Mouse (Mus musculus) ES-E14 (cell line): ENCODE measurements around the gene Pde2a. TPM values are rescaled to one million over a fixed set of nuclear protein-coding genes. Genes with fewer than 3 reads are reported as not detected.

ENCODE experiments used
- DNase-seq: peaks from one replicate; pipeline ENCODE4 v3.0.0-alpha.2; 2013; ENCODE audit warnings: low read depth, low spot score
- H3K27ac ChIP-seq: 2 replicates; pipeline ENCODE4 v1.5.1; 2012; ENCODE audit warnings: low read depth, mild to moderate bottlenecking, low read length, moderate library complexity, mixed read lengths; ENCODE audit not compliant: poor library complexity, insufficient read depth, severe bottlenecking
- H3K36me3 ChIP-seq: 2 replicates; pipeline ENCODE4 v1.6.1; 2012; ENCODE audit warnings: mild to moderate bottlenecking, low read length, moderate library complexity, mixed read lengths; ENCODE audit not compliant: control insufficient read depth, poor library complexity, insufficient read depth, severe bottlenecking
- H3K4me1 ChIP-seq, 2 experiments: fragments of 150-350 bp in 1 of 2; sonication (generic) in 1 of 2; 2 replicates each; pipeline ENCODE4 v1.6.1; 2012; ENCODE audit warnings: low read length in 2 of 2, mild to moderate bottlenecking in 1 of 2, mixed read lengths in 1 of 2; ENCODE audit not compliant: control insufficient read depth in 2 of 2, insufficient read depth in 2 of 2, poor library complexity in 1 of 2
- H3K4me3 ChIP-seq, 2 experiments: fragments of 150-350 bp in 1 of 2; sonication (generic) in 1 of 2; 2 replicates each; pipeline ENCODE4 v1.5.1; 2012; ENCODE audit warnings: low read length in 2 of 2, low read depth in 1 of 2, mild to moderate bottlenecking in 1 of 2, mixed read lengths in 1 of 2; ENCODE audit not compliant: insufficient read depth in 1 of 2, poor library complexity in 1 of 2, severe bottlenecking in 1 of 2
- H3K9ac ChIP-seq: 2 replicates; pipeline ENCODE4 v1.6.1; 2012; ENCODE audit warnings: low read depth, mild to moderate bottlenecking, low read length, mixed read lengths; ENCODE audit not compliant: poor library complexity, insufficient read depth, severe bottlenecking
- H3K9me3 ChIP-seq: fragments of 150-350 bp; sonication (generic); 2 replicates; pipeline ENCODE4 v1.6.1; 2012; ENCODE audit warnings: low read depth, mild to moderate bottlenecking, low read length; ENCODE audit not compliant: control insufficient read depth, insufficient read depth
- CHD2 ChIP-seq: IDR thresholded peaks from 2 replicates; pipeline ENCODE4 v1.6.1; 2014; ENCODE audit warnings: mild to moderate bottlenecking, low read depth, low read length, inconsistent platforms
- HCFC1 ChIP-seq: IDR thresholded peaks from 2 replicates; pipeline ENCODE4 v1.6.1; 2012; ENCODE audit warnings: low read length, inconsistent platforms, borderline replicate concordance; ENCODE audit not compliant: insufficient read depth
- MAFK ChIP-seq: IDR thresholded peaks from 2 replicates; pipeline ENCODE4 v1.6.1; 2014; ENCODE audit warnings: mild to moderate bottlenecking, low read depth, low read length, inconsistent platforms; ENCODE audit not compliant: insufficient read depth
- ZC3H11A ChIP-seq: IDR thresholded peaks from 2 replicates; pipeline ENCODE4 v1.6.1; 2012; ENCODE audit warnings: low read depth, mild to moderate bottlenecking, inconsistent platforms, low read length, borderline replicate concordance
- ZNF384 ChIP-seq: IDR thresholded peaks from 2 replicates; pipeline ENCODE4 v1.6.1; 2012; ENCODE audit warnings: low read depth, low read length, inconsistent platforms
- in situ Hi-C, 2 experiments: fragments of 600-800 bp; cut with MboI; formaldehyde crosslinking; loops; one replicate each; pipeline ENCODE4 v1.15.1; 2025; ENCODE audit warnings: low sequenced_read_pairs in 2 of 2, inconsistent platforms in 1 of 2; ENCODE audit not compliant: unreplicated experiment in 2 of 2
- total RNA-seq: library from RNA; depleted of rRNA; stranded (reverse); fragments of 300-350 nt; gene quantifications from 2 replicates; pipeline ENCODE4 v1.2.3, GENCODE M21; 2012

The Pde2a gene
- total RNA-seq, 1 experiment = 6.2 TPM

- Histone ChIP-seq H3K4me1 (no peaks in the 10 kb centered on the region), H3K27ac (no peak overlapping the region), H3K4me3 (no peak overlapping the region), H3K9ac (no peak overlapping the region), H3K9me3 (no peaks in the 10 kb centered on the region), H3K36me3 (no peaks in the 10 kb centered on the region)
- TF ChIP-seq ZC3H11A = no peak
- TF ChIP-seq ZNF384 = no peak
- no peak for TF ChIP-seq HCFC1
- no peak for TF ChIP-seq CHD2
- TF ChIP-seq MAFK = no peak
- no peak for DNase-seq
- in situ Hi-C loops = no loop called here
Observed at GRCm38 (mm10) chr7:101535517-101535916, 114.0 kb downstream of the Pde2a start.

DNA sequence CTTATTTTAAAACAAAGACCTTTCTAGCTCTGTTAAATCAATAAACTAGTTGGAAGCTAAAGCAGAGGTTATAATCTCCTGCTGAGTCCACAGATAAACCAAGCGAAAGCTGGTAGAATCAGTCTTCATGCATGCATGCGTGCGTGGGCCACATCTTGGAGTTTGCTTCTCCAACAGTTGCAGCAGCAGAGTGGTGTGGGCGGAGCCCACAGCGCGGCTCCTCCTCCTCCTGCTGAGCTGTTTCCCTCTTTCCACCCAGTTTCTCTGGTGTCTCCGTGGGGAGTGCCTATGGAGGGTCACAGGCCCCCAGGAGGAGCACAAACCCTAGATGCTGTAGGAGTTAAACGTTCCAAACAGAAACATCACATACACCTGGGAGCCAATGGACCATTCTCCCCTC, 116.0 kb downstream of the Pde2a start:
- no peak for DNase-seq

GRCm38 (mm10) chr7:101538141-101538933, 116.8 kb downstream of the Pde2a start:
- no peak overlapping the region for H3K9ac ChIP-seq
- peak; percentile 38 for DNase-seq
- in situ Hi-C loops = no loop called here

More for the DNA sequence above, 116.0 kb downstream of the Pde2a start:
- no peaks in the 10 kb centered on the region for H3K9me3 ChIP-seq
- H3K27ac ChIP-seq = no peak overlapping the region
- in situ Hi-C loops = no loop called here
- TF ChIP-seq ZNF384 (no peak), MAFK (no peak), ZC3H11A (no peak), HCFC1 (no peak), CHD2 (no peak)
- no peaks in the 10 kb centered on the region for H3K4me1 ChIP-seq
- H3K9ac ChIP-seq = no peak overlapping the region
- no peak overlapping the region for H3K4me3 ChIP-seq
- H3K36me3 ChIP-seq = no peaks in the 10 kb centered on the region

DNA sequence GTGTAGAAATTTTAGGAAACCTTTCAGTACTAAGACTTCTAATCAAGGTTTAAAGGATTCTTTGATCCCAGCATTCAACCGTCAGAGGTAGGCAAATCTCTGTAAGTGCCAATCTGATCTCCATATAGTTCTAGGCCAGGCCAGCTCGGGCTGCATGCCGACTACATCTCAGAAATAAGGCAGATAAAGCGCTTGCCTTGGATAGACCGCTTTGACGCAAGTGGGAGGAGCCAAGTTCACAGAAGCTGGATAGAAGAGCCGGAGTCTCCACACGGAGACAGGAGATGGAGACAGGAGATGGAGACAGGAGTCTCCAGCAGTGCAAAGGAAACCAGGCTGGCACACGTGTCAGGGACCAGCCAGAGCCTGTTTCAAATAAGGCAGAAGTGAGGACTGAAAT, 118.3 kb downstream of the Pde2a start:
- no peak overlapping the region for H3K9ac ChIP-seq
- H3K4me1 ChIP-seq = no peaks in the 10 kb centered on the region
- H3K4me3 ChIP-seq = no peak overlapping the region
- H3K36me3 ChIP-seq = no peaks in the 10 kb centered on the region
- no peak for DNase-seq
- no peak overlapping the region for H3K27ac ChIP-seq
- in situ Hi-C loops = no loop called here
- TF ChIP-seq CHD2 (no peak), ZC3H11A (no peak), MAFK (no peak), ZNF384 (no peak), HCFC1 (no peak)
- no peaks in the 10 kb centered on the region for H3K9me3 ChIP-seq

More at GRCm38 (mm10) chr7:101538141-101538933, 116.8 kb downstream of the Pde2a start:
- no peak for TF ChIP-seq ZNF384
- TF ChIP-seq HCFC1 = no peak
- TF ChIP-seq ZC3H11A = no peak
- no peak for TF ChIP-seq CHD2
- no peak for TF ChIP-seq MAFK
- Histone ChIP-seq H3K36me3 (no peaks in the 10 kb centered on the region), H3K27ac (no peak overlapping the region), H3K9me3 (no peaks in the 10 kb centered on the region), H3K4me1 (no peaks in the 10 kb centered on the region), H3K4me3 (no peak overlapping the region)

- Histone ChIP-seq H3K4me3 (no peak overlapping the region), H3K9ac (no peak overlapping the region), H3K9me3 (no peaks in the 10 kb centered on the region), H3K36me3 (no peaks in the 10 kb centered on the region), H3K4me1 (no peaks in the 10 kb centered on the region), H3K27ac (no peak overlapping the region)
- no peak for DNase-seq
- in situ Hi-C loops = no loop called here
- TF ChIP-seq ZNF384 = no peak
- TF ChIP-seq CHD2 = no peak
- TF ChIP-seq ZC3H11A = no peak
- TF ChIP-seq HCFC1 = no peak
- TF ChIP-seq MAFK = no peak
Observed at GRCm38 (mm10) chr7:101540684-101541083, 119.2 kb downstream of the Pde2a start.
